Mouse (Mus musculus) myocyte (in vitro differentiated cells): Measurements from ENCODE around the gene Kdm5c. TPM values are rescaled to one million over a fixed set of nuclear protein-coding genes. Genes with fewer than 3 reads are reported as not detected.
A peak's percentile ranks its signal among the peaks of the same experiment; 100 is the strongest.

ENCODE experiments used
- H3K27me3 ChIP-seq: one replicate; pipeline ENCODE4 v1.6.1; 2011; ENCODE audit not compliant: control insufficient read depth, insufficient read depth, insufficient read length
- H3K36me3 ChIP-seq: one replicate; pipeline ENCODE4 v1.6.1; 2011; ENCODE audit not compliant: control insufficient read depth, insufficient read depth
- H3K4me2 ChIP-seq: one replicate; pipeline ENCODE4 v1.6.1; 2011; ENCODE audit warnings: low read depth, control low read depth
- H3K4me3 ChIP-seq: one replicate; pipeline ENCODE4 v1.5.1; 2011; ENCODE audit warnings: mild to moderate bottlenecking, control low read depth, moderate library complexity
- H3K79me2 ChIP-seq: one replicate; pipeline ENCODE4 v1.6.1; 2011; ENCODE audit not compliant: control insufficient read depth, insufficient read depth
- H3ac ChIP-seq: one replicate; pipeline ENCODE4 v1.6.1; 2011; ENCODE audit not compliant: control insufficient read depth, insufficient read length
- CEBPB ChIP-seq: IDR thresholded peaks from 2 replicates; pipeline ENCODE4 v1.6.1; 2011; ENCODE audit warnings: mild to moderate bottlenecking, moderate library complexity; ENCODE audit not compliant: poor library complexity, insufficient read depth, severe bottlenecking
- E2F4 ChIP-seq: IDR thresholded peaks from one replicate; pipeline ENCODE4 v1.6.1; 2011; ENCODE audit warnings: mild to moderate bottlenecking, control low read depth, moderate library complexity; ENCODE audit not compliant: insufficient read depth
- MAX ChIP-seq: IDR thresholded peaks from one replicate; pipeline ENCODE4 v1.6.1; 2011; ENCODE audit warnings: low read depth, mild to moderate bottlenecking, control low read depth
- MYOD1 ChIP-seq, 3 experiments: IDR thresholded peaks; one replicate each; pipeline ENCODE4 v1.6.1; 2011; ENCODE audit warnings: control low read depth in 2 of 3, low read depth in 2 of 3, mild to moderate bottlenecking in 2 of 3, moderate library complexity in 1 of 3; ENCODE audit not compliant: insufficient read length in 2 of 3, control insufficient read depth in 1 of 3
- MYOG ChIP-seq, 3 experiments: IDR thresholded peaks; one replicate each; pipeline ENCODE4 v1.6.1; 2011; ENCODE audit warnings: control low read depth in 2 of 3, low read depth in 2 of 3, mild to moderate bottlenecking in 2 of 3; ENCODE audit not compliant: insufficient read length in 2 of 3, control insufficient read depth in 1 of 3, insufficient read depth in 1 of 3
- POLR2A ChIP-seq: IDR thresholded peaks from one replicate; pipeline ENCODE4 v1.6.1; 2011; ENCODE audit warnings: low read depth, mild to moderate bottlenecking, control low read depth, moderate library complexity; ENCODE audit not compliant: insufficient read length
- POLR2AphosphoS2 ChIP-seq: IDR thresholded peaks from one replicate; pipeline ENCODE4 v1.6.1; 2011; ENCODE audit warnings: low read depth, control low read depth; ENCODE audit not compliant: insufficient read length
- REST ChIP-seq: IDR thresholded peaks from one replicate; pipeline ENCODE4 v1.6.1; 2011; ENCODE audit warnings: mild to moderate bottlenecking, control low read depth, moderate library complexity; ENCODE audit not compliant: insufficient read depth, insufficient read length
- SRF ChIP-seq: IDR thresholded peaks from one replicate; pipeline ENCODE4 v1.6.1; 2011; ENCODE audit warnings: low read depth; ENCODE audit not compliant: control insufficient read depth, insufficient read length
- TCF12 ChIP-seq: IDR thresholded peaks from one replicate; pipeline ENCODE4 v1.6.1; 2011; ENCODE audit warnings: mild to moderate bottlenecking, control low read depth; ENCODE audit not compliant: poor library complexity, insufficient read depth, severe bottlenecking
- TCF3 ChIP-seq: IDR thresholded peaks from one replicate; pipeline ENCODE4 v1.6.1; 2011; ENCODE audit warnings: low read depth, control low read depth; ENCODE audit not compliant: insufficient read length
- USF1 ChIP-seq: IDR thresholded peaks from one replicate; pipeline ENCODE4 v1.6.1; 2011; ENCODE audit warnings: low read depth, mild to moderate bottlenecking, control low read depth, moderate library complexity
- polyA plus RNA-seq: library from polyadenylated mRNA; unstranded; fragments of >200 nt; fragmentation: generic; extraction: Trizol; gene quantifications from one replicate; pipeline ENCODE4 v1.2.1, GENCODE M21; 2012; ENCODE audit warnings: missing spikeins

Kdm5c gene
- polyA plus RNA-seq: 36.6 TPM

DNA sequence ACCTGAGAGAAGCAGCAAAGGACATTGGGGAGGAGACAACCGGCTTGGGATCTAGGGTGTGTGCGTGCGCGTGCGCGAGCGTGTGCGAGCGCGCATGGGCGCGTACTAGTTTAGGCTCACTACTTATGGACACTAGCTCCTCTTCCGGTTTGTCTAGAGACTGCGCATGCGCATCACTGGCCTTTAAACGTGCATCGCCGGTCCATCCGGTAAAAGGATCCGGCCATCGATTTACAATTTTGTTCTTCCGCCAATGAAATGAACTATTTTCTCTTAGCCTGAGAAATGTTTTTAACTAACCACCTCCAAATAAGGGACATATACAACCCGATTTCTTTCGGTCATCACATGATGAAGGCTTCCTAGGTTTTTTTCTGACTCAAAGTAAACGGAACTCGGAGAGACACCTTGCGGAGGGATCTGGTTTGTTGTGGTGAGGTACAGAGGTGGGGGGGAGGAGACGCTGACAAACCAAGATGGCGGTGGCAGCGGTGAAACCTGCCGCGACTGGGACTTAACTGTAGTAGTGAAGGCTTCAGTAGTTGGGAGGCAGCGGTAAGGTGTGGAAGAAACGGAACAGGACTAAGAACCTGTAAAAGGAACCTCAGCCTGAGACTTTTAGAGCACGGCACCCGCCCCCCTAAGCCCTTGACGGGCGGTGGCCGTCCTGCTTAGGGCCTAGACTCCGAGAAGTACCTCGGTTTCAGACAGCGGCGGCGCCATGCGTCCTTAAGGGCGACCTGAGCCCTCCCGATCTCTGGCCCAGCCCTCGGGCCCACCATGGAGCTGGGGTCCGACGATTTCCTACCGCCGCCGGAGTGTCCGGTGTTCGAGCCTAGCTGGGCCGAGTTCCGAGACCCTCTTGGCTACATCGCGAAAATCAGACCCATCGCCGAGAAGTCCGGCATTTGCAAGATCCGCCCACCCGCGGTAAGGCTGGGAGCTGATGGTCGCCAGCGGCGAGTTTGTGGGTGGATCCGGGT lies at the start of gene Kdm5c:
Gene Kdm5c, plus strand, starts transcription at position 240 of the 983 bp plus-strand sequence.
- H3ac ChIP-seq: peak within 1 kb of the TSS; percentile 27
- peaks cover 47% of the 10 kb centered on the region for H3K79me2 ChIP-seq
- TF ChIP-seq SRF (peak; percentile 90), POLR2A (peak; percentile 76), MYOD1 (IDR thresholded peaks at IDR 0.05; ENCODE audit: control insufficient read depth in 1 of 3, insufficient read length in 2 of 3, low read depth in 2 of 3) (no peak), TCF3 (no peak), MYOG (IDR thresholded peaks at IDR 0.05; ENCODE audit: control insufficient read depth in 1 of 3, insufficient read depth in 1 of 3, insufficient read length in 2 of 3, low read depth in 2 of 3) (no peak), E2F4 (no peak), TCF12 (no peak), USF1 (no peak), POLR2AphosphoS2 (peak; percentile 78), REST (no peak), MAX (no peak), CEBPB (no peak)
- peak within 1 kb of the TSS; percentile 89 for H3K4me2 ChIP-seq
- H3K27me3 ChIP-seq: no peaks in the 10 kb centered on the region
- no peaks in the 10 kb centered on the region for H3K36me3 ChIP-seq
- H3K4me3 ChIP-seq: peak within 1 kb of the TSS; percentile 98

GRCm38 (mm10) chrX:152187151-152187550 lies 45.7 kb upstream of the Kdm5c start:
- TF ChIP-seq POLR2A: no peak
- no peak for TF ChIP-seq POLR2AphosphoS2
- no peak for TF ChIP-seq USF1
- TF ChIP-seq MAX: no peak
- no peak for TF ChIP-seq MYOD1 (IDR thresholded peaks at IDR 0.05; ENCODE audit: control insufficient read depth in 1 of 3, insufficient read length in 2 of 3, low read depth in 2 of 3)
- TF ChIP-seq CEBPB: no peak
- no peak for TF ChIP-seq E2F4
- no peak for TF ChIP-seq TCF3
- no peak for TF ChIP-seq REST
- no peak for TF ChIP-seq TCF12
- no peak for TF ChIP-seq MYOG (IDR thresholded peaks at IDR 0.05; ENCODE audit: control insufficient read depth in 1 of 3, insufficient read depth in 1 of 3, insufficient read length in 2 of 3, low read depth in 2 of 3)
- TF ChIP-seq SRF: no peak
- no peaks in the 10 kb centered on the region for H3K79me2 ChIP-seq
- no peak overlapping the region for H3K4me2 ChIP-seq
- no peak overlapping the region for H3K4me3 ChIP-seq
- H3K36me3 ChIP-seq: no peaks in the 10 kb centered on the region
- H3K27me3 ChIP-seq: no peaks in the 10 kb centered on the region
- H3ac ChIP-seq: no peak overlapping the region

DNA sequence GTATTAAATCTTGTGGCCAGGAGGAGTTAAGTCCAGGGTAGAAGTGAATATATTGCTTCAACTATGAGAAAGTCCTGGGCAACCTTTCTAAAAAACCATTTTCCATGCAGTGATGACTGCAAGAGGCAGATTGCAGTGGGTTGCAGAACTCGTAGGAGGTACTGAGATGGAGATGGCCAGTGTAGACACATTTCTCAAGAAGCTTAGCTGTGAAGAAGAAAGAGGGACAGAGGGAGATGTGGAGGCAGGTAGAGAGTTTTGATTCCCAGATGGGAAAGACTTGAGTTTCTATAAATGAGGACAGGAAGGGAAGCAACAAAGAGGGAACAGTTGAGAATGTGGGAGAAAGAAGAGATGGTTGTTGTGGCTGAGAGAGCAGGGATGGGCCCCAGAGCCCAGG lies 41.6 kb upstream of the Kdm5c start:
- Histone ChIP-seq H3K27me3 (no peaks in the 10 kb centered on the region), H3K36me3 (no peaks in the 10 kb centered on the region), H3K4me2 (no peak overlapping the region), H3K4me3 (no peak overlapping the region), H3ac (no peak overlapping the region), H3K79me2 (no peaks in the 10 kb centered on the region)
- TF ChIP-seq REST (no peak), MYOG (IDR thresholded peaks at IDR 0.05; ENCODE audit: control insufficient read depth in 1 of 3, insufficient read depth in 1 of 3, insufficient read length in 2 of 3, low read depth in 2 of 3) (no peak), SRF (no peak), USF1 (no peak), E2F4 (no peak), POLR2A (no peak), TCF12 (no peak), TCF3 (no peak), MYOD1 (IDR thresholded peaks at IDR 0.05; ENCODE audit: control insufficient read depth in 1 of 3, insufficient read length in 2 of 3, low read depth in 2 of 3) (no peak)

GRCm38 (mm10) chrX:152197814-152198648 lies 34.8 kb upstream of the Kdm5c start:
- no peaks in the 10 kb centered on the region for H3K79me2 ChIP-seq
- H3K4me2 ChIP-seq: no peak overlapping the region
- TF ChIP-seq POLR2A (no peak), E2F4 (no peak), TCF3 (no peak), REST (no peak), TCF12 (no peak), MYOD1 (IDR thresholded peaks at IDR 0.05; ENCODE audit: control insufficient read depth in 1 of 3, insufficient read length in 2 of 3, low read depth in 2 of 3) (no peak), POLR2AphosphoS2 (no peak), MYOG (IDR thresholded peaks at IDR 0.05; ENCODE audit: control insufficient read depth in 1 of 3, insufficient read depth in 1 of 3, insufficient read length in 2 of 3, low read depth in 2 of 3) (no peak), SRF (no peak), CEBPB (no peak), USF1 (no peak), MAX (no peak)
- H3ac ChIP-seq: no peak overlapping the region
- H3K4me3 ChIP-seq: no peak overlapping the region
- H3K27me3 ChIP-seq: no peaks in the 10 kb centered on the region
- H3K36me3 ChIP-seq: no peaks in the 10 kb centered on the region
